Mouse (Mus musculus) urinary bladder, postnatal 14 days (tissue): ENCODE measurements around the gene Ttc25.
A peak's percentile ranks its signal among the peaks of the same experiment; 100 is the strongest.

Experiments
- DNase-seq: peaks from one replicate; pipeline ENCODE4 v3.0.0; 2021; ENCODE audit warnings: low spot score

Gene Ttc25

GRCm38 (mm10) chr11:100544832-100545745 lies at the start of gene Ttc25:
Gene Ttc25, plus strand, starts transcription at chr11:100545607.
- peak; percentile 93 for DNase-seq

- no peak for DNase-seq
Measured at GRCm38 (mm10) chr11:100500241-100500640, 45.2 kb upstream of the Ttc25 start.

DNA sequence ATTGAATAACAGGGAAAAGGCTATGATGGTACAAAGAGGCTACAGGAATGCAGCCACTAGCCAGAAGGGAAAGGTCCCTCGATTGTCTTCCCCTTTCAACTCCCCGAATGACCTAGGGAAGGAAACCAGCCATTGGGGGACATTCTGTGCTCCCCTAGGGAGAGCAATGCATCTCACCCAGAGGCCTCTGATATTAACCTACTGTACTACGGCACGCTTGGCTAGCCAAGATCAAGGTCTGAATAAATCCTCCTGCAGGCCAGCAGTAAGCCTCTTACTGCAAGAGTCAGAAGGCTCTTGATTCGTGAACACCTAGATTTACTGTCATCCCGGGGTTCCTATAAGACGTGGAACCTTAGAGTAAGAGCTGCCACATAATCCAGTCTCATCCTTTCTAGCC lies 44.8 kb upstream of the Ttc25 start:
- DNase-seq: no peak

DNA sequence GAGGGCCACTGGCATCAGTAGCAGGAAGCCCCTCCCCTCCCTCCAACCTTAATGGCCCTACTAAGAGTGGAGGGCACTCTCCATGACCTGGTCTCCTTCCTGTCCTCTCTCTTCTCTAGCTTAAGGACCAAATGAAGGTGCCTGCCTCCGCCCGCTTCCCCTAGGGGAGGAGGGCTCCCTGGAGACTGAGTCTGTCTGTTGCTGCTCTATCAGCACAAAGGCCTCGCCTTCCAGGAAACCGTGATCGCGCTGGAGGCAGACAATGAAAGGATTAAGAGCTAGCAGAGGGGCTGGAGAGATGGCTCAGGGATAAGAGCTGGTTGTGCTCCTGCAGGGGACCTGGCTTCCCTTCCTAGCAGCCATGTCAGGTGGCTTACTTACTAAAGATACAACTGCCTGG lies 44.1 kb upstream of the Ttc25 start:
- no peak for DNase-seq

DNA sequence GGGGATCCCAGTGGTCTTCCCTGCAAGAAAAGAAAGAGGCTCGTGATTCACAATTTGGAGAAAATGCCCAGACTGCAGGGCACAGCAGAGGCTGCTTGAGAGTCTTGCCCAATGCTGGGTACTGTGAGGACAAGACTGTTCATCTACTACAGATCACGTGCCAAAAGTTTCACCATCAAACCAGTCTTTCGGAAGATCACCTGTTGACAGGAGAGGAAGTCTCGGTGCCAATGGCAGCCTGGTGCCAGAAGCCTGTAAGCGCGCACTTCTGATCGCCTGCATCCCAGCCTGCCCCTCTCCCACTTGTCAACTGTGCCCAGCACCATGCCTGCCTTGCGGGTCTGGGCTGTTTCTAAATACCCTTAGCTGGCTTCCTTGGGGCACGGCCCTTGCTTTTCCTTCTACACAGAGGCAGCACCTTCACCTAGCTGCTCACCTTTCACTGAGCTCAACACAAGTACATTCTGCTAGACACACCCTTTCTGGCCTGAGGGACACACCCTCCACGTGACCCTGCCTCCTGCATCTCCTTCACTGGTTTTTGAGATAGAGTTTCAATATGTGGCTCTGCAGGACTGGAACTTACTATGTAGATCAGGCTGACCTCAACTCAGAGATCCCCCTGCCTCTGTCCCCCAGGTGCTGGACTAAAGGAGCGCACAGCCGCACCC lies 40.3 kb upstream of the Ttc25 start:
- no peak for DNase-seq

DNA sequence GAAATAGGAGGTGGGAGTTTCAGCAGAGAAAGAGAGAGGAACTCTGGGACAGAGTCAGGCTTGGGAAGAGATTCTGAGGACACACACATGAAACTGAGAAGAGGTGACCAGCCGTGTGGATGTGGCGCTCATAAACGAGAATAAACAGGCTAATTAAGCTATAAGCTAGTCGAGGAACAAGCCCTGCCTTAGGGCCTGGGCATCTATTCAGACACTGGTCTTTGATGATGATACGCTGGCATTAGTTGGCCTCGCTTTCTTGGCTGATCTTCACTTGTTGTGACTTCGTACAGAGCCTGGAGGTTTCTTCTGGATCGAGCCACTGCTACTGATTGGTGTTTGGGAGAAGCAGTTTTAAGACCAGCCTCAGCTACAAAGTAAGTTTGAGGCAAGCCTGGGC lies 39.4 kb upstream of the Ttc25 start:
- no peak for DNase-seq

GRCm38 (mm10) chr11:100510556-100510955 lies 34.9 kb upstream of the Ttc25 start:
- no peak for DNase-seq

DNA sequence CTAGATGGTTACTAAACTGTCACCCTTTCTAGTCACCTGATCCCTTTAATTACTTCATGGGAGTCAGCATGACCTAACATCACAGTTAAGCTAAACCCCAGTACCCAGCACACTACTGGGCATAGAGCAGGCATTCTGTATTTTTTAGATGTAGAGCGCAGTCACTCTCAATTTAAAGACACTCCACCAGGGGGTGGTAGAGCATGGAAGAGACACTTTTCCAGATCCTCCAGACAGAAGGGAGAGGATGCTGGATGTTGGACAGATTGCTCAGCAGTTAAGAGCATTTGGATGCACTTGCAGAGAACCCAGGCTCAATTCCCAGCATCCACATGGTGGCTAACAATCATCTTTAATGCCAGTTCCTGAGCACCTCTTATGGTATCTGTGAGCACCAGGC lies 33.0 kb upstream of the Ttc25 start:
- DNase-seq: no peak

DNA sequence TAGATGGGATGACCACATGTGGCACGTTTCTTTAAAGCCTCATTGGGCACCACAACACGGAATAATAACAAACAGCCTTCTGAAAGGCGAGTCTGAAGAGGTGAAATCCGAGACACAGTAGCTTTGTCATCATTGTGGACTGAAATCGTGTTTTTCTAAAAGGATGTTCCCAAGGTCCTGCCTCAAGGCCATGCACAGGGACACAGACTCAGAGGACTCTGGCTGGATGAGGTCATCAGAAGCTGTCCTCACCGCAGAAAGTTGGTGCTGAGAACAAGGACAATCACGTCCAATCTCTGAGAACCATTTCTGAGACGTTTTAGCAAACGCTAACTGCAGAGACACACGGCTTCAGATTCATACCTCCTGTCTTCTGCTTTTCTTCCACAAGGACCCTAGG lies 31.7 kb upstream of the Ttc25 start:
- DNase-seq: no peak

DNA sequence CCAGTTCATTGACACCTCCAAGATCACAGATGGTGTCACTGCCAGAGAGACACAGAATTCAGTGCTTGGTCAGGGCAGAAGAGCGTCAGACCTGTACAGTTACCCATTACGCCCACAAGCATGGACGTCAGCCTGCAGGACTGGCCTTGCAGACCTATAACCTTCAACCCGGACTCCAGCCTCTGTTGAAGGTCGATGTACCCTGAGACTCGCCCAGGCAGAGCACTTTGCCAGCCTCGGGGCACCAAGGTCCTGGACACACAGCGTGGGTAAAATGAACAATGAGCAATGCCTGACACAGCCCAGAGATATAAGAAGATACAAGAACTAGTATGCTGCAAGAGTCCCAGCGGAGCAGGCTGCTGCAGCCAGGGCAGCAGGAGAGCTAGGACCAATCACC lies 30.3 kb upstream of the Ttc25 start:
- no peak for DNase-seq

GRCm38 (mm10) chr11:100515789-100516188 lies 29.6 kb upstream of the Ttc25 start:
- DNase-seq: no peak

GRCm38 (mm10) chr11:100516291-100516690 lies 29.1 kb upstream of the Ttc25 start:
- no peak for DNase-seq

GRCm38 (mm10) chr11:100518188-100518591 lies 27.2 kb upstream of the Ttc25 start:
- DNase-seq: no peak

- DNase-seq: no peak
Measured at GRCm38 (mm10) chr11:100519188-100519587, 26.2 kb upstream of the Ttc25 start.

- DNase-seq: no peak
Measured at GRCm38 (mm10) chr11:100520838-100521237, 24.6 kb upstream of the Ttc25 start.

DNA sequence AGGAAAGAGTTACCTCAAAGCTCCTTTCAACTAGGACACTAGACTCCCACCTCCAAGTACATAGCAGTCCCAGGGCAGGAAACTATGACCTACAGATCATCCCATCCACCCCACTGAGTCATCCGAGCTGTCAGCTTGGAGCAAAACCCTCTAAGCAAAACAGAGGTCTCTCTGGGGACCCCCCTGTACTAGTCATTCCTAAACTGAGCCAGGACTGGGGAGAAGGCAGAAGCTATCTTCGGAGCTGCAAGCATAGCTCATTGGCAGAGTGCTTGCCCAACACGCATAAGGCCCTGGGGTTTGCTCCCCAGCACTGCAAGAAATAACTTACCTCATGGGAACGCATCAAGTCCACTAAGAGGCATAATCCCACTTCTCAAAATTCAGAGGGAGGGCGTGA lies 21.0 kb upstream of the Ttc25 start:
- no peak for DNase-seq

DNA sequence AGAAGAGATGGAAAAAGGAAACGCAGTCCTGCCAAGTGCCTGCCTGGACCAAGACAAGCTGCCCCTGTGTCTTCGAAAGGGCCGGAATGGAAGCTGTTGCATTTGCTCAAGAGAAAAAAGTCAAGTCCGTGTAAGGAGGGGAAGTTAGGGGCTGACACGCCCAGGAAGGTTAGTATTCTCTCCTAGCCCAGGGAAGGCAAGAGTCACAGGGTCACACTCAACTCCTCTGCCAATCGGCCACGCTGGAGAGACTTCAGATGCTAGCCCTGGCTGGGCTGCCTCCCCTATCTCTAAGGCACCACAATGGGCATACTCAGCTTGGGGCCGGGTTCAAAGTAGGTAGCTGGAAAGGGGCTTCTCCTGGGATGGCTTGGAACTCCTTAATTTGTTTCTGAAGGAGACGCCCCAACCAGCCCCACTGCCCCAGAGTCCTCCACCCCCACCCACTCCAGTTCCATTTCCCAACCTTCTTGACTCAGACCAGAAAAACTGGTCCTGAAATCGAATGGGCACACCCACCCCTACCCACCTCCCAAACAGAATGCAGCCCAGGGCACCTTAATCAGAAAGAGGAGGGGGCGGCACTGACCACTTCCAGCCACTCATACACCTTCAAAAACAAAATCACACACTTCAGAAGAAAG lies 20.3 kb upstream of the Ttc25 start:
- no peak for DNase-seq

GRCm38 (mm10) chr11:100526052-100526816 lies 19.2 kb upstream of the Ttc25 start:
- no peak for DNase-seq

DNA sequence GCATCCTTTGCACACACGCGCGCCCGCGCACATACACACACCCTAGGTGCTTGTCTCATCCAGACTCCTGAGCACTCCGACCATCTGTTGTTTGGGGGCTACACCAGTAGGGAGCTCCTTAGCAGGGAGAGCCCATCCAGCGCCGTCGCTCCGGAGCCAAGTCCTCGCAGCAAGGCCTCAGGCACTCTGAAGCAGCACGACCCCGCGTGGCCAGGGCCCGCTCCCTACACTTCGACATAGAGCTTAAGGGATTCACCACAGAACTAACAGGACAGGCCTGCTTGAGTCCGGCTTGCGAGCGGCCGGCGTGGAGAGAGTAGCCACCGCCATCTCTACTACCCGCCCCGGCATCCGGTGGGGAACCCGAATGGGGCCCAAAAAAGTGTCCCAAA lies 18.3 kb upstream of the Ttc25 start:
- peak; percentile 57 for DNase-seq

DNA sequence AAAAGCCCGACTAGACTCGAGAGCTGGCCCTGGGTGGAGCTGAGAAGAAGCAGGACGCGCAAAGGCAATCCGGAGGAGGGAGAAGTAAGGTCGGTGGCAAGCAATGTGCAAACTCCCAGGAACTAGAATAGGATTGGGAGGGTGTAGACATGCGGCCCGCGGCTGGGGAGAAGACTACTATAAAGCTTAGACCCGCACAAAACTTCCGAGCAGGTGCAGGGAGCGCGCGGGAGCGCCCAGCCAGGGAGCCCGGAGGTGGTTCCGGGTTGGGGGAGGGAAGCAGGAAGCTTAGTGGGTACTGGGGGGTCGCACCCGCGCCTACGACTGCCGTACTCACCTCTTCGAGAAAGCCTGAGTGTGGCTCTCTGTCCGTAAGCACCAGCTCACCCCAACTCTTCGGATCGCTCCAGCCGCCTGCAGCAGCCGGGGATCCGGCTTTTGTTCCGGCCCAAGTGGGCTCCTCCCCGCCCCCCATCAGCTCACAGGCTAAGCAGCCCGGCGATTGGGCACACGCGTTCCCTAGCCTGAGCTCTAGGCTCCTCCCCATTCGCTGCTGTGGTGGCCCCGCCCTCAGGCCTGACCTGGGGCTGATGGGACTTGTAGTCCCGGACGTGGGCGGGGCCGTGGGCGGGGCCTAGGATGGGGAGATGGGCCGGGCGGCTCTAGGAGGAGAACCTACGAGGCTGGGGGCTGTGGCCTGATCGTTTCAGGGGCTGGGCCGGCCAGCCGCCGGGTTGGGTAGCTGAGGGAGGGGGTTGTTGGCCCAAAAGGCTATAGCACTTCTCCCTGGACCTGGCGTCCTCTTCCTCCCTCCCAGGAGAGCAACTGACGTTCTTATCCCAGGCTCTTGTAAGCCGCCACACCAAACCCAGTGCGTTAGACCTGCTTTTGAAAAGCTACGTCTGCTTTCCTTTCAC lies 17.7 kb upstream of the Ttc25 start, which contains the start of gene Acly:
Acly (minus strand) TSS at position 543 of the 917 bp plus-strand sequence.
- peak; percentile 99 for DNase-seq
